Mouse (Mus musculus) neural tube, embryonic 12.5 days (tissue): Measurements from ENCODE around the gene Tbc1d19. TPM values are rescaled to one million over a fixed set of nuclear protein-coding genes. Genes with fewer than 3 reads are reported as not detected.

Experiments
- ATAC-seq: fragments of 200-750 bp; cut with Nextera tagmentation; 2 replicates; pipeline ENCODE4 v1.8.0; 2017; ENCODE audit warnings: low read depth, mild to moderate bottlenecking, moderate TSS enrichment, moderate library complexity; ENCODE audit not compliant: low FRiP score
- H3K27ac ChIP-seq: fragments of 300-500 bp; sonication (generic); 2 replicates; pipeline ENCODE4 v1.5.1; 2016
- H3K27me3 ChIP-seq: fragments of 300-500 bp; sonication (generic); replicated peaks from 2 replicates; pipeline ENCODE4 v1.6.1; 2016; ENCODE audit warnings: mild to moderate bottlenecking
- H3K36me3 ChIP-seq: fragments of 300-500 bp; sonication (generic); 2 replicates; pipeline ENCODE4 v1.6.1; 2016; ENCODE audit warnings: mild to moderate bottlenecking
- H3K4me1 ChIP-seq: fragments of 300-500 bp; sonication (generic); 2 replicates; pipeline ENCODE4 v1.6.1; 2016
- H3K4me2 ChIP-seq: fragments of 300-500 bp; sonication (generic); replicated peaks from 2 replicates; pipeline ENCODE4 v1.6.1; 2016; ENCODE audit warnings: mild to moderate bottlenecking
- H3K4me3 ChIP-seq: fragments of 300-500 bp; sonication (generic); 2 replicates; pipeline ENCODE4 v1.5.1; 2016
- H3K9ac ChIP-seq: fragments of 300-500 bp; sonication (generic); 2 replicates; pipeline ENCODE4 v1.6.1; 2016; ENCODE audit warnings: mild to moderate bottlenecking
- H3K9me3 ChIP-seq: fragments of 300-500 bp; sonication (generic); 2 replicates; pipeline ENCODE4 v1.6.1; 2016; ENCODE audit warnings: mild to moderate bottlenecking
- WGBS: fragments of 180-500 bp; shearing (Covaris S2); methylation state at CpG from one replicate; pipeline ENCODE4 v1.1.7; 2016; 5-methylcytosine and 5-hydroxymethylcytosine counted together
- polyA plus RNA-seq: library from polyadenylated mRNA; unstranded; fragments of >200 nt; fragmentation: Nextera tagmentation; extraction: Ambion mirVana; gene quantifications from 2 replicates; pipeline ENCODE4 v1.2.1, GENCODE M21; 2016

Tbc1d19 gene
- polyA plus RNA-seq, 1 experiment from 2014 or later = 76.8 TPM

DNA sequence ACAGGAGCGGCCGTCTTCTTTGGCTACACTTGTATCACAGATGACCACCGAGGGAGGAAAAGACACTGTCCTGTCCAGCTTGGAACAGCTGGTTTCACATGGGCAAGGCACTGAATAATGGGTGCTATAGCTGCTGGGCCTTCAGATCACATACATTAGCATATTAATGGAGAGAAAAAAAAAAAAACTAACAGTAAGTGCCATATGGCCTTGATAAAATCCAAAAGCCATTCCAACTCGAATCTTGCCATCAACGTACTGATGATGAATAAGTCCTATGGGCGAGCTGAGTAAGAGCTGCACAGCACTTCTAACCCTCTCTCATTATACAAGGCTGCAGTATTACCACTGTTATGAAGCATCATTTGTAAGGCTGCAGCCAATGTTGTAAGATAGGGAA, 45.2 kb downstream of the Tbc1d19 start:
- H3K36me3 ChIP-seq = peaks cover 14% of the 10 kb centered on the region; the same call in 1 of the 2 replicates
- no peak overlapping the region for H3K27ac ChIP-seq
- H3K4me1 ChIP-seq = no peaks in the 10 kb centered on the region; the same call in 1 of the 2 replicates
- WGBS = 58% methylated on average over 6 of the region's 6 CpGs
- no peak overlapping the region for H3K4me3 ChIP-seq
- H3K4me2 ChIP-seq = no peak overlapping the region
- no peaks in the 10 kb centered on the region for H3K9me3 ChIP-seq
- no peak overlapping the region for H3K9ac ChIP-seq
- ATAC-seq = peak; percentile 61
- H3K27me3 ChIP-seq = no peaks in the 10 kb centered on the region

- H3K27me3 ChIP-seq = no peaks in the 10 kb centered on the region
- H3K9ac ChIP-seq = no peak overlapping the region
- H3K36me3 ChIP-seq = peaks cover 14% of the 10 kb centered on the region; the same call in 1 of the 2 replicates
- no peak overlapping the region for H3K27ac ChIP-seq
- H3K4me2 ChIP-seq = no peak overlapping the region
- no peaks in the 10 kb centered on the region; the same call in 1 of the 2 replicates for H3K4me1 ChIP-seq
- 90% methylated on average over 6 of the region's 6 CpGs for WGBS
- no peak for ATAC-seq
- no peaks in the 10 kb centered on the region for H3K9me3 ChIP-seq
- no peak overlapping the region for H3K4me3 ChIP-seq
Observed at GRCm38 (mm10) chr5:53856011-53856410, 46.6 kb downstream of the Tbc1d19 start.

GRCm38 (mm10) chr5:53865146-53865545, 55.7 kb downstream of the Tbc1d19 start:
- Histone ChIP-seq H3K27me3 (no peaks in the 10 kb centered on the region), H3K4me2 (no peak overlapping the region), H3K9me3 (no peaks in the 10 kb centered on the region), H3K4me1 (no peaks in the 10 kb centered on the region), H3K36me3 (no peaks in the 10 kb centered on the region), H3K9ac (no peak overlapping the region), H3K27ac (no peak overlapping the region), H3K4me3 (no peak overlapping the region)
- ATAC-seq = no peak
- WGBS = 86% methylated on average over 5 of the region's 5 CpGs

DNA sequence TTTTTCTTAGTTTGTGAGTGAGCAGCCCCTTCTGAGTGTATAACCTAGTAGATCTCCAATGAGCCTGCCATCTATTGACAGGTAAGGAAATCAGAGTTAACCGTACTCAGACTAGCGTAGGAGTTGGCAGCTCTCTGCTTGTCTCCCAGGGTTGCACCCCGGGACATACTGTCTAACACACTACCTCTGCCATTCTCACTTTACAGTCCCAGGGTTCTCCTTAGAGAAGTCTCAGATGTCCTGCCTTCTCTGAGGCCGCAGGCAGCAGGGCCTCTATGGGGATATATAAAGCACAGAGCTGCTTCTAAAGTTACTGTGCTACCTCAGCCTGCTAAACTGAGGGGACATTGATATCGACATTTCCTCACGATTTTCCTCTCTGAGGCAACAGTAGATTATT, 56.6 kb downstream of the Tbc1d19 start:
- no peaks in the 10 kb centered on the region for H3K9me3 ChIP-seq
- no peaks in the 10 kb centered on the region for H3K27me3 ChIP-seq
- no peaks in the 10 kb centered on the region for H3K4me1 ChIP-seq
- H3K27ac ChIP-seq = no peak overlapping the region
- no peak for ATAC-seq
- H3K36me3 ChIP-seq = no peaks in the 10 kb centered on the region
- no peak overlapping the region for H3K4me3 ChIP-seq
- H3K4me2 ChIP-seq = no peak overlapping the region
- H3K9ac ChIP-seq = no peak overlapping the region
- 87% methylated on average over 6 of the region's 6 CpGs for WGBS

DNA sequence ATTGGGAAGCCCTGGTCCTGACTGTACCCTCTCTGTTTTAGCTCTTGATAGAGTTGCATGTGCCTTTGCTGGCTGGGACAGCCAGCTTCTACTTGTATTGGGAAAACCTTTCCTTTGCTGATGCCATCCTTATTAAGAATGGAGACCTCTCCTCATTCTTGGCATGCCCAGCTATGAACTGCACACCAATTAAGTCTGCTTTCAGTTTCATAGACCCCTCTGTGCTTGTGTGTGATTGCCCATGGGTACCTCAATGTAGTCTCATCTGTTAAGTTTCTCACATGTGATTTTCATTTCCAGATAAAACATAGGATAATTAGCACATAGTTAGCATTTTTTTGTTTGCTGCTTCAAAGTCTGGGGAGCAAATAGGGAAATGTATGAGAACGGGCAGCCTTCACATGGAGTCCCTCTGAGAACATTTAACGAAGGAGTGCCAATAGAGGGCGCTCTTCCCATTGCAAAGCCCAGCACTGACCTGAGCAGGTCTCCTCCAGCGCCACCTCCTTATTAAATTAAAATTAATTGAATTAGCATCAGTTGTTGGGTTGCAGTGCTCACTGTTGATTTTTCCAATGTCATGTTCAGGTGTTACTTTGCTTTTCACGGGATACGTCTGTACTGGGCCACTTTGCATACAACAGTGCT, 62.4 kb downstream of the Tbc1d19 start:
- H3K36me3 ChIP-seq = 0 out of 2 replicates have a peak, but pooled peaks cover 5% of the 10 kb centered on the region
- H3K27ac ChIP-seq = no peak overlapping the region
- H3K4me1 ChIP-seq = no peaks in the 10 kb centered on the region
- H3K4me2 ChIP-seq = no peak overlapping the region
- no peak overlapping the region for H3K9ac ChIP-seq
- H3K27me3 ChIP-seq = no peaks in the 10 kb centered on the region
- WGBS = 32% methylated on average over 6 of the region's 6 CpGs
- no peaks in the 10 kb centered on the region for H3K9me3 ChIP-seq
- ATAC-seq = peak; percentile 76
- H3K4me3 ChIP-seq = no peak overlapping the region

GRCm38 (mm10) chr5:53874966-53875365, 65.6 kb downstream of the Tbc1d19 start:
- Histone ChIP-seq H3K27me3 (no peaks in the 10 kb centered on the region), H3K9me3 (no peaks in the 10 kb centered on the region), H3K4me3 (no peak overlapping the region), H3K36me3 (peaks cover 10% of the 10 kb centered on the region; the same call in 1 of the 2 replicates), H3K27ac (no peak overlapping the region), H3K4me1 (no peaks in the 10 kb centered on the region), H3K9ac (no peak overlapping the region), H3K4me2 (no peak overlapping the region)
- no peak for ATAC-seq
- 94% methylated on average over 3 of the region's 3 CpGs for WGBS

DNA sequence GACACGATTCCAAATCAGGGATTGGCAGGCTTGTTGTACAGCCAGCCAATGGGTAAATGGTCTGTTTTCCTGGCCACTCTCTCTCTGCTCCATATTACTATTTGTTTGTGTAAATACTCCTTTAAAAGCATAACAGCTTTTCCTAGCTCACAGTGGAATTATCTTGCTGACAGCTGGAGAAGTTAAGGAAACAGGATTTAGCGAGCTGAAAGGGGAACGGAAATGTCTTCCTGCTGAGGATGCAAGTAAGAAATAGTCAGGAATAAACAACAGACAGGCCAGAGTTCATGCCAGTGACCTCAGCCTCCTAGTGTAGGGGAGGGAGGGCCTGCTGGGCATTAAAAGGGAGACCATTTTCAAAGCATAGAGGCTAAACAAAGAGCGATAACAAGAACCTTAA, 71.3 kb downstream of the Tbc1d19 start:
- peaks cover 16% of the 10 kb centered on the region; the same call in 1 of the 2 replicates for H3K36me3 ChIP-seq
- WGBS = 72% methylated on average over 4 of the region's 4 CpGs
- no peak for ATAC-seq

GRCm38 (mm10) chr5:53881381-53881990, 72.1 kb downstream of the Tbc1d19 start:
- no peaks in the 10 kb centered on the region for H3K27me3 ChIP-seq
- no peak overlapping the region for H3K4me2 ChIP-seq
- no peaks in the 10 kb centered on the region for H3K9me3 ChIP-seq
- no peak overlapping the region for H3K27ac ChIP-seq
- ATAC-seq = no peak
- H3K4me3 ChIP-seq = no peak overlapping the region
- peaks cover 11% of the 10 kb centered on the region; the same call in 1 of the 2 replicates for H3K36me3 ChIP-seq
- no peak overlapping the region for H3K9ac ChIP-seq
- 85% methylated on average over 4 of the region's 4 CpGs for WGBS
- no peaks in the 10 kb centered on the region for H3K4me1 ChIP-seq

More for the DNA sequence above, 71.3 kb downstream of the Tbc1d19 start:
- Histone ChIP-seq H3K4me1 (no peaks in the 10 kb centered on the region), H3K4me2 (no peak overlapping the region), H3K9ac (no peak overlapping the region), H3K4me3 (no peak overlapping the region), H3K27ac (no peak overlapping the region), H3K9me3 (no peaks in the 10 kb centered on the region), H3K27me3 (no peaks in the 10 kb centered on the region)

GRCm38 (mm10) chr5:53901406-53901805, 92.0 kb downstream of the Tbc1d19 start:
- WGBS = 74% methylated on average over 9 of the region's 9 CpGs
- H3K9me3 ChIP-seq = no peaks in the 10 kb centered on the region
- H3K27me3 ChIP-seq = no peaks in the 10 kb centered on the region
- no peak overlapping the region for H3K27ac ChIP-seq
- no peaks in the 10 kb centered on the region for H3K4me1 ChIP-seq
- H3K9ac ChIP-seq = no peak overlapping the region
- no peak for ATAC-seq
- H3K36me3 ChIP-seq = peaks cover 25% of the 10 kb centered on the region; the same call in 1 of the 2 replicates
- no peak overlapping the region for H3K4me3 ChIP-seq
- no peak overlapping the region for H3K4me2 ChIP-seq

DNA sequence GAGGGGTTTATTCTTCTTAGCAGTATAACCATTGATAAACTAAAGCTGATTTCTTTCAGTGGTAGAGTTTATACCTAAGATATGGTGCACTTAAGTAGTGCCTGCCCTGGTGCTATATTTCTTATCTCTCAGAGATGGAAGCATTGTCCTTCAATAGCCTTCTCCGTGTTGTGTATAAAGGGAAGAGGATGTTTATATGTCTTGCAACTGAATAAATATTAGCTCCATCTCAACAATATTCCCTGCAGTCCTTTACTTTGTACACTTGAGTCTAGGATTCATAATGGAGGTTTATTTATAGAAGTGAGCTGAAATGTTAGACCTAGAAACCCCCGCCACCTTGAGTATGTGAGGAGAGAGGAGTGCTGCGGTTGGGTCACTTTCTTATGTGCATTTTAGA, 93.4 kb downstream of the Tbc1d19 start:
- peaks cover 21% of the 10 kb centered on the region; the same call in 1 of the 2 replicates for H3K36me3 ChIP-seq
- H3K4me2 ChIP-seq = no peak overlapping the region
- H3K27ac ChIP-seq = no peak overlapping the region
- H3K9me3 ChIP-seq = no peaks in the 10 kb centered on the region
- H3K4me1 ChIP-seq = no peaks in the 10 kb centered on the region
- no peak for ATAC-seq
- H3K4me3 ChIP-seq = no peak overlapping the region
- H3K9ac ChIP-seq = no peak overlapping the region
- H3K27me3 ChIP-seq = no peaks in the 10 kb centered on the region
- 91% methylated on average over 3 of the region's 3 CpGs for WGBS

DNA sequence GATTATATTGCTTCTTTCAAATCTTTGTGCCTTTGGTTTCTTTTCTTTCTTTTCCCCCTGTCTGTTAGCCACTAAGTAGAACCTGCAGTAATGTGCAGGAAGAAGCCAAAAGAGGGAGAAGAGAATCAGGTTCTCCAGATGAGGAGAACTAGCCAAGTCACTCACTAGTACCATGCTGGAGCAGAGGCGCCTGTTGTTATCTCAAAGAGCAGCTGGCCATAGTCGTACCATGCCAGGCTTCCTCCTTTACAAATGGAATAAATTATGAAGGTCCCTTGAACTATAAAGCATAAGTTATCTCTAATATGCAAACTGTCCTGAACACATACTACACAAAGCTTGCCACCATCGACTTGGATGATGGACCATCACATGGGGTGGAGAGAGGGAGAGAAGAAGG, 99.8 kb downstream of the Tbc1d19 start:
- H3K36me3 ChIP-seq = peaks cover 4% of the 10 kb centered on the region
- H3K9ac ChIP-seq = no peak overlapping the region
- H3K27ac ChIP-seq = no peak overlapping the region
- 94% methylated on average over 3 of the region's 3 CpGs for WGBS
- no peak for ATAC-seq
- H3K4me3 ChIP-seq = no peak overlapping the region
- no peak overlapping the region for H3K4me2 ChIP-seq
- H3K27me3 ChIP-seq = no peaks in the 10 kb centered on the region
- no peaks in the 10 kb centered on the region for H3K4me1 ChIP-seq
- 0 out of 2 replicates have a peak, but pooled peaks cover 4% of the 10 kb centered on the region for H3K9me3 ChIP-seq

GRCm38 (mm10) chr5:53920416-53920815, 111.0 kb downstream of the Tbc1d19 start:
- Histone ChIP-seq H3K9me3 (no peaks in the 10 kb centered on the region), H3K4me3 (no peak overlapping the region), H3K36me3 (no peaks in the 10 kb centered on the region), H3K27ac (no peak overlapping the region), H3K9ac (no peak overlapping the region), H3K4me1 (no peaks in the 10 kb centered on the region), H3K4me2 (no peak overlapping the region), H3K27me3 (no peaks in the 10 kb centered on the region)
- no peak for ATAC-seq
- 95% methylated on average over 2 of the region's 2 CpGs for WGBS
